9 mouse cellular contexts compared by ENCODE assay signal in genomic region chr15:80233053-80233452, GRCm38 (mm10). TPM values are rescaled to one million over a fixed set of nuclear protein-coding genes. Genes with fewer than 3 reads are reported as not detected.
DNase-seq lines count a peak whose midpoint lies in the region; ATAC-seq and TF ChIP-seq lines count a peak whose summit lies in the region.
"Had no signal": no experiment of that assay in that cellular context is flagged by ENCODE, and none has a peak within 500 bp of the region (broad histone marks: within the 10 kb centered on the region; RNA-seq: fewer than 3 reads in every experiment).

No protein-coding gene starts in this region.

- 0 out of 2 replicates have a peak overlapping the region, but pooled peaks have one; percentile 13 for H3K9ac ChIP-seq in kidney, postnatal 0 days (ENCODE audit: low read depth, low read length)
- H3K9ac ChIP-seq in embryonic facial prominence, embryonic 11.5 days (replicated peaks; ENCODE audit: low read length), result peak overlapping the region; percentile 22; the same call in 1 of the 2 replicates
- 0 out of 2 replicates have a peak overlapping the region, but pooled peaks have one; percentile 89 for H3K9ac ChIP-seq in hindbrain, postnatal 0 days (replicated peaks; ENCODE audit: low read length)
- H3K9ac ChIP-seq in midbrain, embryonic 16.5 days (ENCODE audit: low read depth, low read length), result peak overlapping the region; percentile 83; the same call in 1 of the 2 replicates

- peak overlapping the region; percentile 70 for H3K27ac ChIP-seq in kidney, postnatal 0 days
- no peak overlapping the region for H3K27ac ChIP-seq in embryonic facial prominence, embryonic 11.5 days (replicated peaks; ENCODE audit: low read depth, low read length)
- H3K27ac ChIP-seq in hindbrain, postnatal 0 days, result peak overlapping the region; percentile 92; the same call in 1 of the 2 replicates
- peak overlapping the region; percentile 83 for H3K27ac ChIP-seq in midbrain, embryonic 16.5 days (ENCODE audit: low read length)

- 33% methylated on average over 4 of the region's 4 CpGs for WGBS in kidney, postnatal 0 days
- 63% methylated on average over 4 of the region's 4 CpGs for WGBS in embryonic facial prominence, embryonic 11.5 days
- 51% methylated on average over 4 of the region's 4 CpGs for WGBS in hindbrain, postnatal 0 days
- 66% methylated on average over 4 of the region's 4 CpGs for WGBS in midbrain, embryonic 16.5 days

- DNase-seq in kidney, postnatal 0 days (ENCODE audit: low spot score), result no peak
- DNase-seq in kidney, postnatal 10 days, result no peak
- no peak for DNase-seq in embryonic facial prominence, embryonic 11.5 days (ENCODE audit: low spot score)
- DNase-seq in hindbrain, postnatal 0 days (ENCODE audit: low spot score), result no peak
- DNase-seq in frontal cortex, postnatal 10 days (ENCODE audit: low spot score in 2 of 2), result no peak
- no peak for DNase-seq in ovary, postnatal 36 days (ENCODE audit: low spot score)

- no peak for ATAC-seq in kidney, postnatal 0 days (replicated peaks; ENCODE audit: low FRiP score, low read depth)
- ATAC-seq in embryonic facial prominence, embryonic 11.5 days (replicated peaks; ENCODE audit: insufficient number of reproducible peaks, low FRiP score, low TSS enrichment, low read depth), result peak; percentile 27; the same call in 1 of the 2 replicates
- ATAC-seq in hindbrain, postnatal 0 days, result no peak
- 0 out of 2 replicates have a peak, but pooled peaks have one; percentile 25 for ATAC-seq in midbrain, embryonic 16.5 days
- no peak for ATAC-seq in granulocyte monocyte progenitor cell, adult 5-6 weeks (replicated peaks; ENCODE audit: poor library complexity, severe bottlenecking)

- H3K36me3 ChIP-seq in kidney, postnatal 0 days (ENCODE audit: insufficient read depth, low read length), result peaks cover 17% of the 10 kb centered on the region; the same call in 1 of the 2 replicates
- no peaks in the 10 kb centered on the region; the same call in 1 of the 2 replicates for H3K36me3 ChIP-seq in embryonic facial prominence, embryonic 11.5 days (replicated peaks; ENCODE audit: control insufficient read depth, insufficient read depth, low read depth, low read length)
- H3K36me3 ChIP-seq in hindbrain, postnatal 0 days (ENCODE audit: insufficient read depth, low read length), result peaks cover 17% of the 10 kb centered on the region
- no peaks in the 10 kb centered on the region for H3K36me3 ChIP-seq in midbrain, embryonic 16.5 days (ENCODE audit: control insufficient read depth, insufficient read depth, low read length)

- H3K4me1 ChIP-seq in kidney, postnatal 0 days (replicated peaks; ENCODE audit: insufficient read depth, low read length), result peaks cover 7% of the 10 kb centered on the region; the same call in 1 of the 2 replicates
- no peaks in the 10 kb centered on the region for H3K4me1 ChIP-seq in embryonic facial prominence, embryonic 11.5 days (ENCODE audit: control insufficient read depth, insufficient read depth, low read length)
- 0 out of 2 replicates have a peak, but pooled peaks cover 7% of the 10 kb centered on the region for H3K4me1 ChIP-seq in hindbrain, postnatal 0 days (ENCODE audit: insufficient read depth, low read length)
- peaks cover 11% of the 10 kb centered on the region for H3K4me1 ChIP-seq in midbrain, embryonic 16.5 days (ENCODE audit: control insufficient read depth, insufficient read depth, low read length)

- H3K4me2 ChIP-seq in kidney, postnatal 0 days (ENCODE audit: low read length), result peak overlapping the region; percentile 56
- no peak overlapping the region for H3K4me2 ChIP-seq in embryonic facial prominence, embryonic 11.5 days (ENCODE audit: low read depth, low read length)
- H3K4me2 ChIP-seq in hindbrain, postnatal 0 days (ENCODE audit: low read depth, low read length), result peak overlapping the region; percentile 95
- no peak overlapping the region for H3K4me2 ChIP-seq in midbrain, embryonic 16.5 days (ENCODE audit: low read length)

- no peak overlapping the region; the same call in 1 of the 2 replicates for H3K4me3 ChIP-seq in kidney, postnatal 0 days (replicated peaks; ENCODE audit: low read depth, low read length)
- H3K4me3 ChIP-seq in embryonic facial prominence, embryonic 11.5 days (ENCODE audit: low read depth, low read length), result no peak overlapping the region
- H3K4me3 ChIP-seq in hindbrain, postnatal 0 days (ENCODE audit: low read length), result no peak overlapping the region
- H3K4me3 ChIP-seq in midbrain, embryonic 16.5 days (ENCODE audit: low read depth, low read length), result no peak overlapping the region

- no peak for TF ChIP-seq CTCF in kidney, postnatal 0 days (IDR thresholded peaks at IDR 0.05; ENCODE audit: low read depth)
- TF ChIP-seq CTCF in hindbrain, postnatal 0 days (IDR thresholded peaks at IDR 0.05; ENCODE audit: low read depth), result no peak

- no peaks in the 10 kb centered on the region for H3K9me3 ChIP-seq in kidney, postnatal 0 days (replicated peaks; ENCODE audit: low read length)
- H3K9me3 ChIP-seq in embryonic facial prominence, embryonic 11.5 days (replicated peaks; ENCODE audit: control insufficient read depth, low read length), result no peaks in the 10 kb centered on the region
- H3K9me3 ChIP-seq in hindbrain, postnatal 0 days (ENCODE audit: low read length), result no peaks in the 10 kb centered on the region
- no peaks in the 10 kb centered on the region for H3K9me3 ChIP-seq in midbrain, embryonic 16.5 days (replicated peaks; ENCODE audit: control insufficient read depth, low read length, poor library complexity, severe bottlenecking)

- H3K27me3 ChIP-seq in kidney, postnatal 0 days (ENCODE audit: insufficient read depth, low read length), result no peaks in the 10 kb centered on the region
- H3K27me3 ChIP-seq in embryonic facial prominence, embryonic 11.5 days (ENCODE audit: control insufficient read depth, insufficient read depth, low read length), result no peaks in the 10 kb centered on the region
- no peaks in the 10 kb centered on the region for H3K27me3 ChIP-seq in hindbrain, postnatal 0 days (ENCODE audit: insufficient read depth, low read length)
- no peaks in the 10 kb centered on the region for H3K27me3 ChIP-seq in midbrain, embryonic 16.5 days (ENCODE audit: control insufficient read depth, insufficient read depth, low read depth, low read length)

RNA-seq across cellular contexts. Expression of gene Mief1, which starts 0.8 kb away (rescaled TPM):
- 19.9 and 20.5 TPM in 2 replicates for polyA plus RNA-seq in kidney, postnatal 0 days (2015; fragmentation: Nextera tagmentation; extraction: Ambion mirVana)
- polyA plus RNA-seq in embryonic facial prominence, embryonic 11.5 days (2014; fragmentation: Nextera tagmentation; extraction: Ambion mirVana), result 35.7 and 36.7 TPM in 2 replicates
- 46.3 and 51.1 TPM in 2 replicates for total RNA-seq in hindbrain, postnatal 0 days (2014; rRNA removed)
- polyA plus RNA-seq in hindbrain, postnatal 0 days (2015; fragmentation: Nextera tagmentation; extraction: Ambion mirVana), result 20.3 and 22.0 TPM in 2 replicates
- 35.2 and 37.4 TPM in 2 replicates for polyA plus RNA-seq in midbrain, embryonic 16.5 days (2015; fragmentation: Nextera tagmentation; extraction: Ambion mirVana)
- 20.3 and 31.4 TPM in 2 replicates for total RNA-seq in granulocyte monocyte progenitor cell, adult 5-6 weeks (2014; fragmentation: Nextera tagmentation)
- total RNA-seq in granulocyte monocyte progenitor cell, adult 5-6 weeks (2017), result 19.2 and 20.8 TPM in 2 replicates

RNA-seq across cellular contexts. Expression of gene AC140267.1, which starts 2.6 kb away (rescaled TPM):
- polyA plus RNA-seq in kidney, postnatal 0 days (2015; fragmentation: Nextera tagmentation; extraction: Ambion mirVana), result not detected in 2 replicates
- not detected in 2 replicates for polyA plus RNA-seq in embryonic facial prominence, embryonic 11.5 days (2014; fragmentation: Nextera tagmentation; extraction: Ambion mirVana)
- not detected in 2 replicates for total RNA-seq in hindbrain, postnatal 0 days (2014; rRNA removed)
- not detected in 2 replicates for polyA plus RNA-seq in hindbrain, postnatal 0 days (2015; fragmentation: Nextera tagmentation; extraction: Ambion mirVana)
- 5.5 TPM in 1 of 2 replicates, not detected in the other for polyA plus RNA-seq in midbrain, embryonic 16.5 days (2015; fragmentation: Nextera tagmentation; extraction: Ambion mirVana)
- 39.4 TPM in 1 of 2 replicates, not detected in the other for total RNA-seq in granulocyte monocyte progenitor cell, adult 5-6 weeks (2014; fragmentation: Nextera tagmentation)
- not detected in 2 replicates for total RNA-seq in granulocyte monocyte progenitor cell, adult 5-6 weeks (2017)
- polyA plus RNA-seq: gonadal fat pad, adult 2 months had no signal

RNA-seq across cellular contexts. Expression of gene Atf4, which starts 21.9 kb away (rescaled TPM):
- polyA plus RNA-seq in kidney, postnatal 0 days (2015; fragmentation: Nextera tagmentation; extraction: Ambion mirVana), result 116 and 118 TPM in 2 replicates
- 120 and 123 TPM in 2 replicates for polyA plus RNA-seq in embryonic facial prominence, embryonic 11.5 days (2014; fragmentation: Nextera tagmentation; extraction: Ambion mirVana)
- total RNA-seq in hindbrain, postnatal 0 days (2014; rRNA removed), result 140 and 157 TPM in 2 replicates
- polyA plus RNA-seq in hindbrain, postnatal 0 days (2015; fragmentation: Nextera tagmentation; extraction: Ambion mirVana), result 104 and 109 TPM in 2 replicates
- polyA plus RNA-seq in midbrain, embryonic 16.5 days (2015; fragmentation: Nextera tagmentation; extraction: Ambion mirVana), result 125 and 131 TPM in 2 replicates
- total RNA-seq in granulocyte monocyte progenitor cell, adult 5-6 weeks (2014; fragmentation: Nextera tagmentation), result 195 and 214 TPM in 2 replicates
- total RNA-seq in granulocyte monocyte progenitor cell, adult 5-6 weeks (2017), result 361 and 380 TPM in 2 replicates

RNA-seq across cellular contexts. Expression of gene Rps19bp1, which starts 31.1 kb away (rescaled TPM):
- 53.5 and 62.7 TPM in 2 replicates for polyA plus RNA-seq in kidney, postnatal 0 days (2015; fragmentation: Nextera tagmentation; extraction: Ambion mirVana)
- polyA plus RNA-seq in embryonic facial prominence, embryonic 11.5 days (2014; fragmentation: Nextera tagmentation; extraction: Ambion mirVana), result 81.3 and 83.1 TPM in 2 replicates
- 29.0 and 51.6 TPM in 2 replicates for total RNA-seq in hindbrain, postnatal 0 days (2014; rRNA removed)
- polyA plus RNA-seq in hindbrain, postnatal 0 days (2015; fragmentation: Nextera tagmentation; extraction: Ambion mirVana), result 78.4 and 81.3 TPM in 2 replicates
- 74.9 and 79.6 TPM in 2 replicates for polyA plus RNA-seq in midbrain, embryonic 16.5 days (2015; fragmentation: Nextera tagmentation; extraction: Ambion mirVana)
- total RNA-seq in granulocyte monocyte progenitor cell, adult 5-6 weeks (2014; fragmentation: Nextera tagmentation), result 34.9 and 40.9 TPM in 2 replicates
- total RNA-seq in granulocyte monocyte progenitor cell, adult 5-6 weeks (2017), result 32.7 and 40.0 TPM in 2 replicates

RNA-seq across cellular contexts. Expression of gene Cacna1i, which starts 54.0 kb away (rescaled TPM):
- polyA plus RNA-seq in kidney, postnatal 0 days (2015; fragmentation: Nextera tagmentation; extraction: Ambion mirVana), result not detected in 2 replicates
- 0.11 TPM in 1 of 2 replicates, not detected in the other for polyA plus RNA-seq in embryonic facial prominence, embryonic 11.5 days (2014; fragmentation: Nextera tagmentation; extraction: Ambion mirVana)
- 10.8 and 14.0 TPM in 2 replicates for total RNA-seq in hindbrain, postnatal 0 days (2014; rRNA removed)
- 0.47 and 0.50 TPM in 2 replicates for polyA plus RNA-seq in hindbrain, postnatal 0 days (2015; fragmentation: Nextera tagmentation; extraction: Ambion mirVana)
- 1.0 and 1.4 TPM in 2 replicates for polyA plus RNA-seq in midbrain, embryonic 16.5 days (2015; fragmentation: Nextera tagmentation; extraction: Ambion mirVana)
- not detected in 2 replicates for total RNA-seq in granulocyte monocyte progenitor cell, adult 5-6 weeks (2014; fragmentation: Nextera tagmentation)
- total RNA-seq in granulocyte monocyte progenitor cell, adult 5-6 weeks (2017), result not detected in 2 replicates

Comparison
In these comparisons a context has a peak if more than half of its experiments do, and no peak if none do; other contexts are left out.
1. ATAC-seq: peak in embryonic facial prominence, embryonic 11.5 days (single experiment) and midbrain, embryonic 16.5 days (single experiment); none in kidney, postnatal 0 days (single experiment), hindbrain, postnatal 0 days (single experiment) and granulocyte monocyte progenitor cell, adult 5-6 weeks (single experiment).
2. H3K4me2 ChIP-seq: peak in kidney, postnatal 0 days (single experiment) and hindbrain, postnatal 0 days (single experiment); none in embryonic facial prominence, embryonic 11.5 days (single experiment) and midbrain, embryonic 16.5 days (single experiment).
3. H3K9ac ChIP-seq: peak in every context shown above with its lines; median percentile 89 in hindbrain, postnatal 0 days; 83 in midbrain, embryonic 16.5 days; 22 in embryonic facial prominence, embryonic 11.5 days; 13 in kidney, postnatal 0 days.